Mouse (Mus musculus): Measurements from ENCODE around the gene Gm2174.

The Gm2174 gene

DNA sequence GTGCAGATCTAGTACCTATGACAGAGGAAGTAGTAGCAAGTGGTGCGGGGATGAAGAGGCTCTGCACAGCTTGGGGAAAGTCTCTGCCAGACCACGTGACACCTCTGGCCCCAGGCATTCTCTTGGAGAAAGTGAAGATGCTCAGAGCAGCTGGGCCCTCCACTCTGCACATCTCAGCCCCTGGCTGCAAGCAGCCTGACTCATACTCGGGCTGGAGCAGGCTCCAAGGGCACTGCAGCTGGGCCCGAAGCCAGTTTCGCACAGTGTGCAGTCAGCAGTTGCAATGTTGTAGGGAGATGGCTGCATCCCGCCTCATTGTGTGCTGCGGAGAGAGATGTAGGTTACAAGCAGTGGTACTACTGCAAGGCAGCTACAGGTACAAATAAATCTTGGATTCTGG is 49.5 kb downstream of the Gm2174 start:
- CTCF ChIA-PET, result no interaction called here

Data from spleen, embryonic (tissue).